Mouse (Mus musculus): ENCODE data around the gene Dhx8.

Dhx8 gene

GRCm38 (mm10) chr11:101733596-101733995, 877 bp downstream of the Dhx8 start:
- DNase-seq (ENCODE audit: low read depth, low spot score) = no peak

DNA sequence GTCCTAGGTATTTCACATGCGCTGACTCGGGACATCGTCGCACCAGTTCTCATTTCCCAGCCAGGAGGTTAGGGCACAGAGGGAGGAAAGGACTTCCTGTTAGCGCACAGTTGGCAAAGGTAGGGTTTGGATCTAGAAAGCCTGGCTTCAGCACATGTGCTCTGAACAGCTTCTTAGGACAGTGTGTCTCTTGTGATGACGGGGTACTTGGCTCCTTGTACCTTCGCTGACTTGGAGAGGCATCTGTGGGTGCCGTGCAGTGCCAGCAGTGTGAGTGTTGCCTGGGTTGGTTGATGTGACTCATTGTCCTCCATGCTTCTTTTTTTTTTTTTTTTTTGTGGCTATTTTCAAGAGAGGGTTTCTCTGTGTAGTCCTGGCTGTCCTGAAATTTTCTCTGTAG, 23.9 kb downstream of the Dhx8 start:
- no peak for DNase-seq (ENCODE audit: low read depth, low spot score)

GRCm38 (mm10) chr11:101757366-101757765, 24.6 kb downstream of the Dhx8 start:
- DNase-seq (ENCODE audit: low read depth, low spot score) = no peak

DNA sequence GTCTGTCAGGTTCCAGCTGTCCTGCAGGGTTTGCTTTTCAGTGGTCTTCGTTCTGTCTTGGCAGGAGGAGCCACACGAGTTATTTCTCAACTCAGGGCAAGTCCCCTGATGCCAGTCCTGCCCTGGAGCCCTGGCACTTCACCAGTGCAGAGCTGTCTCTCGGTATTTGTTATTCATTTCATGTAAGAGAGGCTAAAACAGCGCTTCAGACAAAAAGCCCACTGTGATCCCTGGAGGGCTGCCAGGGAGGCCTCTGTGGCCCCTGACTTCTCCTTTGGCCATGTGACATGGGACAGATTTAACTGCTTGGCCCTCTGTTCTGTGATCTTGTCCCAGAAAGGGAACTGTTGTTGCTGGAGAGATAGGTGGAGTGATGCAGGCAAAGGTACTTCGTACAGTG, 25.7 kb downstream of the Dhx8 start:
- no peak for DNase-seq (ENCODE audit: low read depth, low spot score)

DNA sequence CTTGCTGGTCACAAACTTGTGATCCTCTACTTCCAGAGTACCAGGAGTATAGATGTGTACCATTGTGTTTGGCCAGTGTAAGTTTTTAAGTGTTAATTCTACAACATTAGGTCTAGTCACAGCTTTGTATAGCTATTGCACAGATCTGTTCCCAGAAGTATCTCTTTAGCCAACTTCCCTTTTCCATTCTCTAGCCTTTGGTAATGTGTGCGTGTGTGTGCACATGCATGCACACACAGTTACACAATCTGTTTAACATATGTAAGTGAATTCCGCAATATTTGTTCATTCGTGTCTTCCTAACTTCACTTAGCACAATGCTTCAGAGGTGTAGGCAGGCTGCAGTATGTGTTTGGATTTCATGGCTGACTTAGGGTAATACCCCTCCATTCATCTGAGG, 26.8 kb downstream of the Dhx8 start:
- DNase-seq (ENCODE audit: low read depth, low spot score) = no peak

GRCm38 (mm10) chr11:101763723-101764122, 31.0 kb downstream of the Dhx8 start:
- peak; percentile 82 for DNase-seq (ENCODE audit: low read depth, low spot score)

DNA sequence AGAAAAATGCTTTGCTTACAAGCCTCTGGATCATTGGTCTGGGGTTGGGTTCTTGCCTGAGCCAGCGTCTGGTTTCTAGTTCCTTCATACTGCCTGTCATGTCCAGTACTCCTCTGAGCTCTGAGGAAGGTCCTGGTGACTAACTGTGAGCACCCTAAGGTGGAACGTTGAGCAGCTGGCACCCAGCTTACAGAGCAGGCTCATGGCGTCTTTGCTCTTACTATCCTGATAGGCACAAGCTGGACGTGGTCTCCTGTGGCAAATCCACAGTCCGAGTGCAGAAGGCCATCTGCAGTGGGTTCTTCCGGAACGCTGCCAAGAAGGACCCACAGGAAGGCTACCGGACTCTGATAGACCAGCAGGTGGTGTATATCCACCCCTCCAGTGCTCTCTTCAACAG, 31.8 kb downstream of the Dhx8 start:
- no peak for DNase-seq (ENCODE audit: low read depth, low spot score)

DNA sequence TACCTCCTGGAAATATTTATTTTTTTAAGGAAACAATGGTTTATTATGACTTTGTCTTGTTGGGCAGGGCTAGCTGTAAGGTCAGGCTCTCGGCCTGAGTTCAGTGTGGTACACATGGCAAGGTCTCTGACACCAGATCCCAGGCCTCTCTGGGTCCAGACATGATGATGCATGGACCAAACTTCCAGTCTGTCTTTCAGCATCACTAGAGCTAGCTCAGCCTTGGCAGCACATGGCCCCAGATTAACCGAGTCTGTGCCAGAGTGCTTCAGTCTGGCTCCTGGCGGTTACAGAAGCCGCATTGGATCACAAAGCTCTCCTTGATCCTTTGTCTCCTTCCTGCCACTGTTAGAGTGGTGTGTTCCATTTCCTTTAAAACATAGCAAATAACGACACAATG, 34.6 kb downstream of the Dhx8 start:
- DNase-seq (ENCODE audit: low read depth, low spot score) = no peak

GRCm38 (mm10) chr11:101768721-101769120, 36.0 kb downstream of the Dhx8 start:
- DNase-seq (ENCODE audit: low read depth, low spot score) = no peak

DNA sequence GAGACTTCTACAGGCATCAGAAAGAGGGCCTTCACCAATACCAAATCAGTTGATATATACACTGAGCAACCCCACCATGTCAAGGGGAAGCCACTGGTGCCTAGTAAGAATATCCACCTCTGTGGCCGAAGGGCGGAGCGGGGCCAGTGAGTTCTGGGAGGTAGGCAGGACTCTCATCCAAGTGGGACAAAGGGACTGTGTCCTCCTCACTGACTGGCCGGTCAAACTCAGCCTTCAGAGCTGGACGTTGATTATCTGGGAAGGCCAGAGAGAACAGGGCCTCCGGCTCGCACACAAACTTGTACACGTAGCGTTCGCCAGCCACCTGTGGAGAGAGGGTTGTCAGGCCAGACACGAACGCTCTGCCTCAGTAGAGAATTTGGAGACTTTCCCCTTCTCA, 37.5 kb downstream of the Dhx8 start:
- DNase-seq (ENCODE audit: low read depth, low spot score) = no peak

- peak; percentile 36 for DNase-seq (ENCODE audit: low read depth, low spot score)
These were observed 39.3 kb downstream of the Dhx8 start for GRCm38 (mm10) chr11:101772027-101772426.

DNA sequence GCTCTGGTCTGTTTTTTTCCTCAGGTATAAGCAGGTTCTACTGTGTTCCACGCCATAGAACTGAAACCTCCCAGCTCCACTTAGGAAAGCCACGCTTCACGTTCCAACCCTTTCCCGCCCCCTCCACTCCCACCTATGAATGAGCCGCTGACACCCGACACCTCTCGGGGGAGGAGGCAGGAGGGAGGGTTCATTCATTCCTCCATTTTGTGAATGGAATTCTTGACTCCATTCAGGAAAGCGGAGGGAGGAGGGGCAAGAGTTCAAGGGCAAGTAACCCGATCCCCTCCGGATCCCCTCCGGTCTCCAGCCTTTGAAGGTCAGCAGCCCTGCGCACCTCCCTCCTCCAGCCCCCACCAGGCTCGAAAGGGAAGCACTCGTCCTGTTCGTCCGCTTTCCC, 39.7 kb downstream of the Dhx8 start:
- peak; percentile 95 for DNase-seq (ENCODE audit: low read depth, low spot score)

- DNase-seq (ENCODE audit: low read depth, low spot score) = no peak
These were observed 44.1 kb downstream of the Dhx8 start for GRCm38 (mm10) chr11:101776846-101777245.

DNA sequence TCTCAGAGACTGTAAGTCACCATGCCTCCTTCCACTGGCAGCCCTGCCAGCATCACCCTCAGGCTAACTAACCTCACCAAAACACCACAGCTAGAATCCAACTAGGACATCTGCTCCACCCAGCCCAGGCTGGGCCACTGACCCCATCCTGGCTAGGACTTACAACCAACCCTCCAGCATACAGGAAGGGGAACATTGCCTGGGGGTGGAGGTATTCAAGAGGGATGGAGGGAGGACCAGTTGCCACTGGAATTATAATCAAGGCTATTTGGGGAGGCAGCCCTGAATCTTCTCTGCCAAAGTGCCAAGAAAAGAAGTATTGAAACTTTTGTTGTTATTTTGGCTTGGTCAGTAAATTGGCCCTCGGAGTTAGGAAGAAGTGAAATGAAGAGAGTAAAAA, 50.4 kb downstream of the Dhx8 start:
- DNase-seq (ENCODE audit: low read depth, low spot score) = no peak

- no peak for DNase-seq (ENCODE audit: low read depth, low spot score)
These were observed 50.9 kb downstream of the Dhx8 start for GRCm38 (mm10) chr11:101783584-101783983.

GRCm38 (mm10) chr11:101784072-101784471, 51.4 kb downstream of the Dhx8 start:
- DNase-seq (ENCODE audit: low read depth, low spot score) = no peak

GRCm38 (mm10) chr11:101784488-101785142, 51.9 kb downstream of the Dhx8 start:
- DNase-seq (ENCODE audit: low read depth, low spot score) = peak; percentile 50

GRCm38 (mm10) chr11:101785143-101785851, 52.6 kb downstream of the Dhx8 start, which contains the start of gene Etv4:
Etv4 (minus strand) TSS chr11:101785371.
- DNase-seq (ENCODE audit: low read depth, low spot score) = peak; percentile 95

- DNase-seq (ENCODE audit: low read depth, low spot score) = no peak
These were observed 53.1 kb downstream of the Dhx8 start for GRCm38 (mm10) chr11:101785852-101786205.

DNA sequence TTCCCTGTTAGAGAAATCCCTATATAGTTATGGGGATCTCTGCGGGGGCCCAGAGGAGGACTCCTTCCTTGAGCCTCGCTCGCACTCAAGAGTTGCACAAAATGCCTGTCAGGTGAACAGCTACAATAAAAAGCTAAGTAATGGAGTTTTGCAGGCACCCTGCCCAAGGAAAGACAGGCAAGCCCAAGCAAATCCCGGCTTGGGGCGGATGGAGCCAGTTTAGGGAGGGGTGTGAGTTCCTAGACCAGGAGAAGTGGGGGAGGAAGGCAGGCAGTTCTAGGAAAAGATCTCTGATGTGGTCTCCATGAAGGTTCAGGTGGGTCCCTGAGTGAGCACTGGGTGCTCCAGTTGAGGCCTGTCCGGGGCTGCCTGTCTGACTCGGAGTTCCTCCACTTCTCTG, 53.9 kb downstream of the Dhx8 start:
- no peak for DNase-seq (ENCODE audit: low read depth, low spot score)

DNA sequence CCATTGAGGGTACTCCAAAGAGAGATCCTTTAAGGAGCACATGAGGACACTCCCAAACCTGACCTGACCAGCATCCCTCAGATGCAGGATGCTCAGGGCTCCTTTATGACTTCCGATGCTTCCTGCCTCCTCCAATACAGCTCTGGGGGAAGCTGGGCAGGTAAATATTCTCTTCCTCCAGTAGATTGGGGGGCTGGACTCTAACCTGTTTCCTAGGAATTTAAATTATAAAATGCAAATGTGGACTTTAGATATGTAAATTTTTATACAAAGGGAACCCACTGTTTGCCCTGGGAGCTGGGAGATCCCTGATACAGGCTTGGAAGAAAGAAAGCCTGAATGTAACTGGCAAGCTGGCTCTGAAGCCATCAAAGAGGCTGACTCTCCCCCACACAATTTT, 54.7 kb downstream of the Dhx8 start:
- no peak for DNase-seq (ENCODE audit: low read depth, low spot score)

DNA sequence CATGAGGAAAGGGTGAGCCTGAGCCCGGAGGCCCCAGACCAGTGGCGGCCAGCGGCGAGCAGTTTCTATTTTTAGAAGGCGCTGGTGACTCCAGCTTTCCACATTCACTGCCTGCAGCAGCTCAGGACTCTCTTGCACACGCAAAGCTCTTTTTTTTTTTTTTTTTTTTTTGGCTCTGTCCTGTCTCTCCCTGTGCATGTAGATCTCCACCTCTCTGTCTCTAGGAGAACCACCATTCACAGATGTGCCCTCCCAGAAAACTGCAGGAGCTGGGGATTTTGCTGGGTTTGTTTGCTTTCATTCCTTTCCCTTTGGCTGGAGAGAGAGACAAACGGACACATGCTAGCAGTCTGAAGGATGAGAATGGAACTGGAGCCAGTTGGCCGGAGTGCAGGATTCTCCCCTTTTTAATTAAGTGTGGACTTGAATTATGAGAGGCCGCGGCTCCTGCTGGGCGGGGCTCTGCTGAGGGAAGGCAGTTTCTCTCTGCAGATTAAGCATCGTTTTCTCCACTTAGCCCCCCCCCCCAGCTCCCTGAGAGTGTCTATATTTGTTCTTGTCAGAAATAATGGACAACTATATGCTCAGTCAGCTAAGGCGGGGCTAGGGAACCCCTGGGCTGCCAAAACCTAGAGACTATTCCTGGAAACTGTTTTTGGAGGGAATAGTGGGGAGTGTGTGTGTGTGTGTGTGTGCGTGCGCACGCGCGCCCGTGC, 58.2 kb downstream of the Dhx8 start:
- DNase-seq (ENCODE audit: low read depth, low spot score) = no peak

GRCm38 (mm10) chr11:101797355-101797754, 64.6 kb downstream of the Dhx8 start:
- DNase-seq (ENCODE audit: low read depth, low spot score) = no peak
